Mouse (Mus musculus): ENCODE results near the gene Fbxl15. TPM values are rescaled to one million over a fixed set of nuclear protein-coding genes. Genes with fewer than 3 reads are reported as not detected.

The Fbxl15 gene
- polyA plus RNA-seq, 1 experiment from 2014 or later: 23.5 TPM

DNA sequence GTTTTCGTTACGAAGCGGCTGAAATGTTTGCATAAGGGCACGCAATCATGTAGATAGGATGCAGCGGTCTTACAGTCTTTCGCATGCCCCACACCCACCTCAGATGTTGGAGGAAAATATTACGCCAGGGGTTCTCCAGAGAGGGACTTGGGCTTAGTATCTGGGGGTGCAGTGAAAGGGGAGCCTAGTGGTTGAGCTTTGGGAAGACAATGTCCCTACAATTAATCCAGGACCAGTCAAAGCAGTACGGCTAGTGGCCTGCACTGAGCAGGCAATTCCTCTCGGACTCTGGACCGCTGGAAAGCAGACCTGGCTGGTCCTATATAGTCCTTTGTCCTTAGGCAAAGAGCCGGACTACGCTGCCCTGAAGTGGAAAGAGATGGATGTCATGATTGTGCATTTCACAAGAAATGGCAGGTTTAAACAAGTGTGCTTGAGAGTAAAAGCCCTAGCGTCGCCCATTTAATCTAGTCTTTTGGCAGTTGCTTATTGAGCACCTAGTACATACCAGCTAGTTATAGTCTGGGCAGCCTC lies 386 bp upstream of the Fbxl15 start:
- peaks cover 50% of the 10 kb centered on the region for H3K27me3 ChIP-seq

DNA sequence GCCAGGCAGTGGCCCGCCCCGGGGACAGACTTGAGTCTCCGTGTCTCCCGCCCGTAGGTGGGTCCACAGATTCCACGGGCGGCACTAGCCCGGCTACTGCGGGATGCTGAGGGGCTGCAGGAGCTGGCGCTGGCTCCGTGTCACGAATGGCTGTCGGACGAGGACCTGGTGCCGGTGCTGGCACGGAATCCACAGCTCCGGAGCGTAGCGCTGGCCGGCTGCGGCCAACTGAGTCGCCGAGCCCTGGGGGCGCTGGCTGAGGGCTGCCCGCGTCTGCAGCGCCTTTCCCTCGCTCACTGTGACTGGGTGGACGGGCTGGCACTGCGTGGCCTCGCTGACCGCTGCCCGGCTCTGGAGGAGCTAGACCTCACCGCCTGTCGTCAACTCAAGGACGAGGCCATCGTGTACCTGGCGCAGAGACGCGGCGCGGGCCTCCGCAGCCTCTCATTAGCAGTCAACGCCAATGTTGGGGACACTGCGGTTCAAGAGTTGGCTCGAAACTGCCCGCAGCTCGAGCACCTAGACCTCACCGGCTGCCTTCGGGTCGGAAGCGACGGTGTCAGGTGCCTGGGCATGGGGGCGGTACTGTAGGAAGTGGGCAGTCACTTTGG lies 1.2 kb downstream of the Fbxl15 start:
- peaks cover 35% of the 10 kb centered on the region for H3K27me3 ChIP-seq
- no peaks in the 10 kb centered on the region for H3K9me3 ChIP-seq
- no peak for ATAC-seq (ENCODE audit: low FRiP score)
- 1% methylated on average over 54 of the region's 54 CpGs for WGBS
- peak overlapping the region; percentile 96 for H3K27ac ChIP-seq
- peak overlapping the region; percentile 70 for H3K9ac ChIP-seq
- H3K36me3 ChIP-seq (replicated peaks): peaks cover 31% of the 10 kb centered on the region
- H3K4me3 ChIP-seq (replicated peaks): peak overlapping the region; percentile 65
- H3K4me2 ChIP-seq: peak overlapping the region; percentile 96
- H3K4me1 ChIP-seq: peaks cover 57% of the 10 kb centered on the region

More for the DNA sequence above, 386 bp upstream of the Fbxl15 start:
- Histone ChIP-seq H3K4me2 (peak overlapping the region; percentile 96), H3K9me3 (no peaks in the 10 kb centered on the region), H3K4me3 (replicated peaks) (peak overlapping the region; percentile 65), H3K36me3 (replicated peaks) (peaks cover 25% of the 10 kb centered on the region), H3K27ac (peak overlapping the region; percentile 96), H3K9ac (peak overlapping the region; percentile 70; the same call in 1 of the 2 replicates), H3K4me1 (peaks cover 58% of the 10 kb centered on the region)
- WGBS: 34% methylated on average over 14 of the region's 14 CpGs
- ATAC-seq (ENCODE audit: low FRiP score): peak; percentile 17; the same call in 1 of the 2 replicates

DNA sequence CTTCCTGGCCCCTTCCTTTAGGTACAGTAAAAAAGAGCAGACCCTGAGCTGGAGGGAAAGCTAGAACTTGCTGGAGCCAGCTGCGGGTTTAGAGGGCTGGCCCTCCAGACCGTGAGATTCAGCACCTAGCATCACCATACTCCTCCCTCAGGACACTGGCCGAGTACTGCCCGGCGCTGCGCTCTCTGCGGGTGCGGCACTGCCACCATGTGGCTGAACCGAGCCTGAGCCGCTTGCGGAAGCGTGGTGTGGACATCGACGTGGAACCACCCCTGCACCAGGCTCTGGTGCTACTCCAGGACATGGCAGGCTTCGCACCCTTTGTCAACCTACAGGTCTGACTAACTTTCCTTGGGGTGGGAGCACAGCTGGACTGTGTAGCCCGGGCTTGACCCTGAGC lies 2.0 kb downstream of the Fbxl15 start:
- Histone ChIP-seq H3K36me3 (replicated peaks) (peaks cover 31% of the 10 kb centered on the region), H3K4me3 (replicated peaks) (0 out of 2 replicates have a peak overlapping the region, but pooled peaks have one; percentile 65), H3K9me3 (no peaks in the 10 kb centered on the region), H3K4me1 (peaks cover 57% of the 10 kb centered on the region), H3K9ac (no peak overlapping the region), H3K27me3 (peaks cover 27% of the 10 kb centered on the region), H3K27ac (no peak overlapping the region), H3K4me2 (peak overlapping the region; percentile 25; the same call in 1 of the 2 replicates)
- 5% methylated on average over 16 of the region's 16 CpGs for WGBS
- ATAC-seq (ENCODE audit: low FRiP score): peak; percentile 12; the same call in 1 of the 2 replicates

DNA sequence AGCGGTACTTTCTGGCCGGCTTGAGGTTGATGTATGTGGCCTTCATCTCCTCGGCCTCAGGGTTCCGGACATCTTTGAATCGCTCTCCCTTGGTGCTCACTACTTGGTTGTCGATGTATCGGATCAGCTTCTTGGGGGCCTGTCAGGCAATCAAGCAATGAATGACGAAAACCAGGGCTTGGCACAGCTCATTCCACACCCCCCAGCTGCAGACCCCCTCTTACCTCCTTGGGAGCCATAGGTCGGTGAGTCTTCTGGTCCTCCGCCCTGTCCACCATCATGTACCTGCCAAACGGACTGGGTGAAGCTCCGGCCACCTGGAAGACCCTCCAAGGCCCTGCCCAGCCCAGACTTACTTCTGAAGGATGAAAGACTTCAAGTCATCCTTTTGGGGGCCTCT lies 2.7 kb downstream of the Fbxl15 start:
- WGBS: 91% methylated on average over 12 of the region's 12 CpGs
- no peak overlapping the region for H3K9ac ChIP-seq
- peaks cover 19% of the 10 kb centered on the region for H3K27me3 ChIP-seq
- H3K36me3 ChIP-seq (replicated peaks): peaks cover 31% of the 10 kb centered on the region
- H3K9me3 ChIP-seq: no peaks in the 10 kb centered on the region
- ATAC-seq (ENCODE audit: low FRiP score): no peak
- no peak overlapping the region for H3K27ac ChIP-seq
- H3K4me3 ChIP-seq (replicated peaks): no peak overlapping the region
- H3K4me1 ChIP-seq: peaks cover 50% of the 10 kb centered on the region
- no peak overlapping the region for H3K4me2 ChIP-seq

DNA sequence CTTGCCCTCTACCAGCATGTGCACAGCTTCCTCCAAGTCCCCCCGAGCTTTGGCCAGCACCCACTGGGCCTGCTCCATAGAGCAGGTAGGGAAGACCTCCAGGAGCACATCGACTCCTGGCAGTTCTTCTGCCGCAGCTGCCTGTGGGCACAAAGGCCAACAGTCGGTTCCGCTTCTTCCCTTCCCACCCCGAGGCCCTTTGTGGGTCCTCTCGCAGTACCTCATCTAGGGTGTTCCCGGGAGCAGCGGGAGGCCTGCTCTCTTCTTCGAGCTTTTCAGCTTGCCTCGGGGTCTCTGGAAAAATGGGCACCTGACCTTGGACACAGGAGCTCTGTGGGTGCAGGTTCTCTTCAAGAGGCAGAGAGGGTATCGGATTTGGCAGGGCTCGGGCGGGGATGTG lies 3.3 kb downstream of the Fbxl15 start:
- peaks cover 31% of the 10 kb centered on the region for H3K36me3 ChIP-seq (replicated peaks)
- H3K4me3 ChIP-seq (replicated peaks): no peak overlapping the region
- 92% methylated on average over 14 of the region's 14 CpGs for WGBS
- H3K4me2 ChIP-seq: no peak overlapping the region
- H3K4me1 ChIP-seq: peaks cover 43% of the 10 kb centered on the region
- H3K27ac ChIP-seq: no peak overlapping the region
- H3K9me3 ChIP-seq: no peaks in the 10 kb centered on the region
- no peak overlapping the region for H3K9ac ChIP-seq
- H3K27me3 ChIP-seq: peaks cover 13% of the 10 kb centered on the region
- ATAC-seq (ENCODE audit: low FRiP score): no peak

DNA sequence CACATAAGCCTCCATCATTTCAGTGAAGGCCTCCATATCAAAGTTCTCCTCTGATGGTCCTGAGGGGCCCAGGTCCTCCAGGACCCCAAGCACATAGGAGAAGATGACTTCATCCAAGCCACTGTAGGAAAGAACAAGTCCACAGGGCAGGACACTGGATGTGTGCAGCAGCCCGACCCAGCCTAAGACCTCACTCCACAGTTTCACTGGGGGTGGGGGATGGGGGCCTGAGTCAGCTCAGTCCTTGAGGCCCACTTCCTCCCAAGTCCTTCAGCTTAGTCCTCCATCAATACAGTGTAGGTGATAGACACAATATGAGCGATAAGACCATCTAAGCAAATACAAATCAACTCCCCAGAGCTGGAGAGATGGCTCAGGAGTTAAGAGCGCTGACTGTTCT lies 4.0 kb downstream of the Fbxl15 start:
- Histone ChIP-seq H3K4me2 (no peak overlapping the region), H3K9me3 (no peaks in the 10 kb centered on the region), H3K4me1 (peaks cover 37% of the 10 kb centered on the region), H3K4me3 (replicated peaks) (no peak overlapping the region), H3K9ac (no peak overlapping the region), H3K27me3 (peaks cover 7% of the 10 kb centered on the region), H3K36me3 (replicated peaks) (peaks cover 31% of the 10 kb centered on the region), H3K27ac (no peak overlapping the region)
- ATAC-seq (ENCODE audit: low FRiP score): no peak
- WGBS: 83% methylated on average over 3 of the region's 3 CpGs

DNA sequence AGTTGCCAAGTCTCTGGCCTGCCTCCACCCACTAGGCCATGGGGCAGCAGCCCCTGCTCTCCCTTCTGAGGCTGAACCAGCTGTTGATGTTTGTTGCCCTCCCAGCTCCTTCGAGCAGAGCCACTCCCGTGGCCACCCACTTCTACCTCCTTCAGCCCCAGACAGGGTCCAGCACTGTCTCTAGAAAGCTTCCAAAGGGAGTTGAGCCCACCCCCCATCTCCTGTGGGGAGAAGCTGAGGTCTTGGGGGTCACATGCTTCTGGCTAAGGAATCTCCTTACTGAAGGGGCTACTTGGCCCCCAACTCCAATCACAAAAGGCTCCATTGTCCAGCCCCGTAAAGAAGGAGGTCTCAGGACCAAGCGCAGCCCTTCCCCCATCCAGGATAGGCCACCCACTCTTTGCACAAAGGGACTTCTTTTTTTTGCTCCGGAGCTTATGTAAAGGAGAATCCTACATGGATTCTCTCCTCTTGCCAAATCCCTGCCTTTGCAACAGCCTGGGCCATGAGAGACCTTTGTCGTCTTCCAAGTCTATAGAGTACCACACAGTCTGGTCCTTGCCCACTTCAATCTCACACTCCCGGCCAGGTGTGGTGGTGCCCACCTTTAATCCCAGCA lies 4.8 kb downstream of the Fbxl15 start:
- Histone ChIP-seq H3K9ac (no peak overlapping the region), H3K27me3 (peaks cover 5% of the 10 kb centered on the region; the same call in 1 of the 2 replicates), H3K27ac (peak overlapping the region; percentile 25; the same call in 1 of the 2 replicates), H3K4me2 (0 out of 2 replicates have a peak overlapping the region, but pooled peaks have one; percentile 17), H3K9me3 (no peaks in the 10 kb centered on the region), H3K4me1 (peaks cover 37% of the 10 kb centered on the region), H3K4me3 (replicated peaks) (no peak overlapping the region), H3K36me3 (replicated peaks) (peaks cover 31% of the 10 kb centered on the region)
- no peak for ATAC-seq (ENCODE audit: low FRiP score)
- 28% methylated on average over 7 of the region's 7 CpGs for WGBS

DNA sequence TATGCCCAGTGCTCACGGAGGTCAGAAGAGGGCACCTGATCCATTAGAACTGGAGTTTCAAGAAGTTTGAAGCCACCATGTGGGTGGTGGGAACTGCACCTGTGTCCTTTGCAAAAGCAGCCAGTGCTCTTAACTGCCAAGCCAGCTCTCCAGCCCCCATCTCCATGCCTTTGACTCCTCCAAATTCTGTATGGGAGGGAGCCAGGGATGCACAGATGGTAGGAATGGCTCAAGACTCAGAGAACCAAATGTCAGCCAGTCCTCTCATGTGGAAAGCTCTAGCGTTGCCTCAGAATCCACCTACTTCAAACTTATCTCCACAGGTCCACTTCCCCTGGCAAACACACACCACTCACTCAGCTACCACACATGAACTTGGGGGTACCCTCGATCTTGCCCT lies 5.9 kb downstream of the Fbxl15 start:
- no peak for ATAC-seq (ENCODE audit: low FRiP score)

DNA sequence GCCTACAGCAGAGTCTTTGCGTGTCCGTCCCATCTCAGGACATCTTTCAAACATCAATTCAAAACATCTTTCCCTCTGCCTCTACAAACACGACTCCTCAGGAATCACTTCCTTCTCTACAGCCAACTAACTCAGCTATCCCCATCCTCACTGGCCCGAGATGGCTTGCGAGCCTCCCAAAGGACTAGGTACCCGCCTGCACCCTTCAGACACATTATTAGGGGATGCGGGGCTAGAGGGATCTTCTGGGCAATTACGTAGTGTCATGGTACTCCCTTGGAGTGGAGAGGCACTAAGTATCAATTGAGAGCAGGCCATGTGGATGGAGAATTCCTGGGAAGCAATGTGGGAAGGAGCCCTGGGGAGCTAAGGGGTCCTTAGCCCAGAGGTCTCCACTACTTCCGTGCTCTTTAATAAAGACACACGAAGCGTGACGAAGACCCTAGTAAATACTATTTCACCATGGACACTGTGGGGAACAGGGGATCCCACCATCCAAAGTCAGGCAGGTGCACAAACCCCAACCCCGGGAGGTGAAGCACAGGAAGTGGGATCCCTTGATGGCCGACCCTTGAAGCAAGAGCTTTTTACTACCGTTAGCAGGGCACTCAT lies 9.8 kb downstream of the Fbxl15 start:
- Histone ChIP-seq H3K27ac (peak overlapping the region; percentile 62), H3K4me2 (peak overlapping the region; percentile 75), H3K4me1 (peaks cover 23% of the 10 kb centered on the region), H3K36me3 (replicated peaks) (peaks cover 4% of the 10 kb centered on the region; the same call in 1 of the 2 replicates), H3K27me3 (peaks cover 7% of the 10 kb centered on the region; the same call in 1 of the 2 replicates), H3K9ac (peak overlapping the region; percentile 71), H3K9me3 (no peaks in the 10 kb centered on the region), H3K4me3 (replicated peaks) (peak overlapping the region; percentile 49)
- WGBS: 36% methylated on average over 15 of the region's 15 CpGs
- ATAC-seq (ENCODE audit: low FRiP score): peak; percentile 9; the same call in 1 of the 2 replicates

More for the DNA sequence above, 5.9 kb downstream of the Fbxl15 start:
- 89% methylated on average over 3 of the region's 3 CpGs for WGBS
- H3K27me3 ChIP-seq: peaks cover 5% of the 10 kb centered on the region; the same call in 1 of the 2 replicates
- H3K4me3 ChIP-seq (replicated peaks): no peak overlapping the region
- H3K9me3 ChIP-seq: no peaks in the 10 kb centered on the region
- H3K4me2 ChIP-seq: no peak overlapping the region
- H3K36me3 ChIP-seq (replicated peaks): peaks cover 31% of the 10 kb centered on the region
- no peak overlapping the region for H3K9ac ChIP-seq
- H3K27ac ChIP-seq: no peak overlapping the region
- peaks cover 38% of the 10 kb centered on the region for H3K4me1 ChIP-seq

DNA sequence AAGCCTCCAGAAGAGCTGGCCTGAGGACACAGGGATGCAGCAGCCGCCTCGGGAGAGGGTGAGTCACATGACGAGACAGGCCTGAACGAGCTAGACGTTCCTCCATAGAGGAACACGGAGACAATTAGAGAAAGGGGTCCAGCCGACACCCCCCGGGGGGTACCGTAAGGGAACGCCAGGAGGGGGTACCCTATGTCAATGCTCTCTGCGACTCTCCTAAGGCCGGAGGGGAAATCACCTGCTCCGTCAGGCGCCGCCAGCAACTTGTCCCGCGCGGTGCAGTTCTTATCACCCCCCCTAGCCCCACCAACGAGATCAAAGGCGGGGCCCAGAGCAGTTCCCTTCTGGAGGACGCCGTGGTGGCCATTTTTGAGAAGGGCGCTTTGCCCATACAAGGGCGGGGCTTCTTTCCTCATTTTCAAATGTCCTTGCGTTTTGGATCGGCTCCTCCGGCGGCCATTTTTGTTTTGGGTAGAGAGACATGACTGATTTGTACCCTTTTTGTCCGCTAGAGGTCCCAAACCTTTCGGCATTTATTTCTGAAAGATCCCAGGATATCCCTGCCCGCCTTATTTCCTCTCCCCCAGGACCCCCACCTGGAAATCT lies 10.4 kb downstream of the Fbxl15 start, which contains the start of gene Cuedc2:
Cuedc2 (minus strand) TSS at position 372 of the 606 bp plus-strand sequence.
- ATAC-seq (ENCODE audit: low FRiP score): peak; percentile 93
- peak within 1 kb of the TSS; percentile 71 for H3K9ac ChIP-seq
- peaks cover 8% of the 10 kb centered on the region; the same call in 1 of the 2 replicates for H3K27me3 ChIP-seq
- H3K4me2 ChIP-seq: peak within 1 kb of the TSS; percentile 75
- peaks cover 3% of the 10 kb centered on the region; the same call in 1 of the 2 replicates for H3K36me3 ChIP-seq (replicated peaks)
- H3K4me3 ChIP-seq (replicated peaks): peak within 1 kb of the TSS; percentile 49
- H3K27ac ChIP-seq: peak within 1 kb of the TSS; percentile 62
- peaks cover 20% of the 10 kb centered on the region for H3K4me1 ChIP-seq
- WGBS: 1% methylated on average over 31 of the region's 31 CpGs
- no peaks in the 10 kb centered on the region for H3K9me3 ChIP-seq

DNA sequence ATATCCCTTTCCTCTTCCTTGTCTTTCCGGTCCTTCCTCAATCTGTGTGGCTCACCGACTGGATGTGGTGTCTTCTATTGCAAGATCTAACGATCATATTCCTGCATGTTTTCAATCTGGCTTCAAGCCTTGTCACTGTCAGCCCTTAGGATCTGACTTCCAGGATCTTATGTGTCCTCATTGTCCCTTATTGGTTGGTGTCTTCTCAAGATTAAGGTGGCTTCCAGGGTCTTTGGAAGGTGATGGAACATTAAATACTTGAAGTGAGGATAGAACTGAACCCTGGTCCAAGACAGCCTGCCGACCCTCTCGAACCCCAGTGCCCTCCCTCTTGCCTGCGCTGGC lies 10.9 kb downstream of the Fbxl15 start:
- Histone ChIP-seq H3K4me1 (peaks cover 20% of the 10 kb centered on the region), H3K27ac (no peak overlapping the region), H3K4me2 (peak overlapping the region; percentile 6; the same call in 1 of the 2 replicates), H3K27me3 (peaks cover 12% of the 10 kb centered on the region; the same call in 1 of the 2 replicates), H3K36me3 (replicated peaks) (peaks cover under 1% of the 10 kb centered on the region; the same call in 1 of the 2 replicates), H3K9me3 (no peaks in the 10 kb centered on the region), H3K9ac (no peak overlapping the region), H3K4me3 (replicated peaks) (peak overlapping the region; percentile 49; the same call in 1 of the 2 replicates)
- no peak for ATAC-seq (ENCODE audit: low FRiP score)
- WGBS: 55% methylated on average over 6 of the region's 6 CpGs

Data from forebrain, embryonic 12.5 days (tissue).